Mouse (Mus musculus) right cerebral cortex, postnatal 4 days (tissue): Measurements from ENCODE around the gene Fam122a.

Experiments
- DNase-seq: peaks from one replicate; pipeline ENCODE4 v3.0.0-alpha.2; 2022

The Fam122a gene

GRCm38 (mm10) chr19:24476929-24477882, at the start of gene Fam122a:
Fam122a (minus strand) TSS chr19:24477356.
- peak; percentile 93 for DNase-seq

GRCm38 (mm10) chr19:24523476-24524313, 46.5 kb upstream of the Fam122a start:
- DNase-seq: no peak

GRCm38 (mm10) chr19:24521997-24522396, 44.8 kb upstream of the Fam122a start:
- no peak for DNase-seq

GRCm38 (mm10) chr19:24521146-24521545, 44.0 kb upstream of the Fam122a start:
- no peak for DNase-seq

GRCm38 (mm10) chr19:24519732-24520409, 42.7 kb upstream of the Fam122a start:
- no peak for DNase-seq

GRCm38 (mm10) chr19:24518384-24518783, 41.2 kb upstream of the Fam122a start:
- no peak for DNase-seq

- no peak for DNase-seq
These were observed 39.9 kb upstream of the Fam122a start for GRCm38 (mm10) chr19:24517057-24517456.

- no peak for DNase-seq
These were observed 38.8 kb upstream of the Fam122a start for GRCm38 (mm10) chr19:24515941-24516340.

- no peak for DNase-seq
These were observed 37.8 kb upstream of the Fam122a start for GRCm38 (mm10) chr19:24514661-24515642.

GRCm38 (mm10) chr19:24513105-24513843, 36.1 kb upstream of the Fam122a start:
- DNase-seq: no peak

GRCm38 (mm10) chr19:24511939-24512338, 34.8 kb upstream of the Fam122a start:
- no peak for DNase-seq

- no peak for DNase-seq
These were observed 32.2 kb upstream of the Fam122a start for GRCm38 (mm10) chr19:24509391-24509790.

- DNase-seq: no peak
These were observed 31.1 kb upstream of the Fam122a start for GRCm38 (mm10) chr19:24508087-24508767.

GRCm38 (mm10) chr19:24502736-24503421, 25.7 kb upstream of the Fam122a start:
- no peak for DNase-seq

- DNase-seq: no peak
These were observed 24.4 kb upstream of the Fam122a start for GRCm38 (mm10) chr19:24501525-24501924.

GRCm38 (mm10) chr19:24500431-24500830, 23.3 kb upstream of the Fam122a start:
- DNase-seq: no peak

GRCm38 (mm10) chr19:24499291-24499690, 22.1 kb upstream of the Fam122a start:
- no peak for DNase-seq

GRCm38 (mm10) chr19:24493887-24494286, 16.7 kb upstream of the Fam122a start:
- DNase-seq: no peak

- no peak for DNase-seq
These were observed 14.7 kb upstream of the Fam122a start for GRCm38 (mm10) chr19:24491824-24492223.

GRCm38 (mm10) chr19:24490275-24490674, 13.1 kb upstream of the Fam122a start:
- DNase-seq: no peak
